In the genomic region with DNA sequence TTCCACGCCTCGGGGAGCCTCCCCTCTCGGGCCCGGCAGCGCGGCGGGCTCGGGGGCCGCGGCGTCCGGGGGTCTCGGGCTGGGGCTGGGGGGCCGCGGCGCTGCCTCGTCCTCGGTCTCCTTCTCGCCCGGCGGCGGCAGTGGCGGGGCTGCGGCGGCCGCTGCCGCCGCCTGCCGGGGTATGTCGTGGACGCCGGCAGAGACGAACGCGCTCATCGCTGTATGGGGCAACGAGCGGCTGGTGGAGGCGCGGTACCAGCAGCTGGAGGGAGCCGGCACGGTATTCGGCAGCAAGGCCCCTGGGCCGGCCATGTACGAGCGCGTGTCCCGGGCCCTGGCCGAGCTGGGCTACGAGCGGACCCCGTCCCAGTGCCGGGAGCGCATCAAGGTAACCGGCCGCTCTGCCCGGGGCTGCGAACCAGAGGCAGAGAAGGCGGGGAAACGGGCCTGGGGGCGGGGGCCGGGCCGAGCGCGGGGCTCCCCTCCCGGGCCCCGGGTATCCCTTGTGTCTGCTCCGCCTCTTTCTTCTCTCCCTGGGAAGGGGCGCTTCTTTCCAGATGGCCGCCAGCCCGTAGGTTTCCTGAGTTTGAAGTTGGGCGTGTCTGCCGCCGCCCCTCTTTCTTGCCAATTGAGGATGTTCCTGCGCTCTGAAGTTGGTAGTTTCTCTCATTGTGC, we compare ENCODE assay signal across 7 mouse cellular contexts. TPM values are rescaled to one million over a fixed set of nuclear protein-coding genes. Genes with fewer than 3 reads are reported as not detected.
DNase-seq lines count a peak whose midpoint lies in the region; ATAC-seq and TF ChIP-seq lines count a peak whose summit lies in the region.

No protein-coding gene starts in this region.

- intact Hi-C loops in gastrocnemius, postnatal 14 days (cut with DNase I; ENCODE audit: low total_unique reads) = no loop called here

- TF ChIP-seq POLR2A in cortical plate, adult 2 months (IDR thresholded peaks at IDR 0.05; ENCODE audit: extremely low read depth, insufficient read depth, low read length) = no peak

- no peaks in the 10 kb centered on the region for H3K9me3 ChIP-seq in limb, embryonic 12.5 days
- no peaks in the 10 kb centered on the region for H3K9me3 ChIP-seq in midbrain, embryonic 12.5 days

- peaks cover 11% of the 10 kb centered on the region; the same call in 1 of the 2 replicates for H3K36me3 ChIP-seq in limb, embryonic 12.5 days
- no peaks in the 10 kb centered on the region for H3K36me3 ChIP-seq in midbrain, embryonic 12.5 days

- TF ChIP-seq CTCF in cortical plate, adult 2 months (IDR thresholded peaks at IDR 0.05; ENCODE audit: extremely low read depth, insufficient read depth, low read length) = no peak

- H3K4me3 ChIP-seq in cortical plate, adult 2 months (ENCODE audit: insufficient read depth, low read length) = peak overlapping the region; percentile 63
- H3K4me3 ChIP-seq in limb, embryonic 12.5 days (replicated peaks) = peak overlapping the region; percentile 98
- peak overlapping the region; percentile 99 for H3K4me3 ChIP-seq in midbrain, embryonic 12.5 days

- peak overlapping the region; percentile 78 for H3K4me2 ChIP-seq in limb, embryonic 12.5 days
- peak overlapping the region; percentile 84 for H3K4me2 ChIP-seq in midbrain, embryonic 12.5 days (replicated peaks)

- H3K27ac ChIP-seq in cortical plate, adult 2 months (ENCODE audit: insufficient read depth, low read length) = peak overlapping the region; percentile 98; the same call in 1 of the 2 replicates
- H3K27ac ChIP-seq in limb, embryonic 12.5 days = peak overlapping the region; percentile 99
- peak overlapping the region; percentile 98 for H3K27ac ChIP-seq in midbrain, embryonic 12.5 days (replicated peaks)

- under 1% methylated on average over 68 of the region's 75 CpGs for WGBS in limb, embryonic 12.5 days
- under 1% methylated on average over 69 of the region's 75 CpGs for WGBS in midbrain, embryonic 12.5 days

- H3K27me3 ChIP-seq in limb, embryonic 12.5 days = no peaks in the 10 kb centered on the region
- no peaks in the 10 kb centered on the region for H3K27me3 ChIP-seq in midbrain, embryonic 12.5 days

- peak; percentile 43 to 59 for DNase-seq in adrenal gland, adult 18-20 months (ENCODE audit: low spot score in 2 of 2)
- DNase-seq in gastrocnemius, postnatal 14 days = peak; percentile 36
- peak; percentile 70 for DNase-seq in induced T-regulatory cell, adult 2 months (ENCODE audit: low read depth)
- peak; percentile 25 to 43 for DNase-seq in spleen, adult 18-20 months

- ATAC-seq in limb, embryonic 12.5 days (ENCODE audit: insufficient number of reproducible peaks, insufficient read depth, low FRiP score, low TSS enrichment, low read depth) = peak; percentile 66
- peak; percentile 83 for ATAC-seq in midbrain, embryonic 12.5 days (ENCODE audit: low FRiP score, low read depth)

- peak overlapping the region; percentile 93 for H3K9ac ChIP-seq in limb, embryonic 12.5 days (replicated peaks)
- peak overlapping the region; percentile 97 for H3K9ac ChIP-seq in midbrain, embryonic 12.5 days (replicated peaks)

- peaks cover 2% of the 10 kb centered on the region; the same call in 1 of the 2 replicates for H3K4me1 ChIP-seq in cortical plate, adult 2 months (ENCODE audit: control insufficient read depth, insufficient read depth, low read length)
- peaks cover 14% of the 10 kb centered on the region for H3K4me1 ChIP-seq in limb, embryonic 12.5 days (replicated peaks)
- peaks cover 27% of the 10 kb centered on the region for H3K4me1 ChIP-seq in midbrain, embryonic 12.5 days

RNA-seq across cellular contexts. Expression of a gene that starts 0.5 kb away (rescaled TPM):
- 10 to 100 TPM; 21.1 to 24.0 TPM for total RNA-seq in adrenal gland, adult 18-20 months (2021)
- 35.4 and 36.7 TPM in 2 replicates for polyA plus RNA-seq in cortical plate, adult 2 months (2012; rRNA removed)
- total RNA-seq in gastrocnemius, postnatal 14 days (2021) = 1 to 10 TPM; 4.1 to 6.4 TPM
- polyA plus RNA-seq in limb, embryonic 12.5 days (2016; fragmentation: Nextera tagmentation; extraction: Ambion mirVana) = 40.4 and 45.0 TPM in 2 replicates
- 45.7 and 53.3 TPM in 2 replicates for polyA plus RNA-seq in midbrain, embryonic 12.5 days (2016; fragmentation: Nextera tagmentation; extraction: Ambion mirVana)

RNA-seq across cellular contexts. Expression of a gene that starts 38.3 kb away (rescaled TPM):
- 10 to 100 TPM; 34.6 to 38.3 TPM for total RNA-seq in adrenal gland, adult 18-20 months (2021)
- 35.1 and 36.6 TPM in 2 replicates for polyA plus RNA-seq in cortical plate, adult 2 months (2012; rRNA removed)
- 10 to 100 TPM; 43.4 to 58.2 TPM for total RNA-seq in gastrocnemius, postnatal 14 days (2021)
- polyA plus RNA-seq in limb, embryonic 12.5 days (2016; fragmentation: Nextera tagmentation; extraction: Ambion mirVana) = 26.8 and 29.7 TPM in 2 replicates
- 29.3 and 30.2 TPM in 2 replicates for polyA plus RNA-seq in midbrain, embryonic 12.5 days (2016; fragmentation: Nextera tagmentation; extraction: Ambion mirVana)

RNA-seq across cellular contexts. Expression of a gene that starts 49.5 kb away (rescaled TPM):
- 1 to 10 TPM; 2.1 to 2.8 TPM for total RNA-seq in adrenal gland, adult 18-20 months (2021)
- polyA plus RNA-seq in cortical plate, adult 2 months (2012; rRNA removed) = 6.6 and 7.6 TPM in 2 replicates
- total RNA-seq in gastrocnemius, postnatal 14 days (2021) = 1 to 10 TPM in 1 of 2 experiments, under 1 TPM in 1; 0.96 to 4.6 TPM
- polyA plus RNA-seq in limb, embryonic 12.5 days (2016; fragmentation: Nextera tagmentation; extraction: Ambion mirVana) = 0.95 and 1.6 TPM in 2 replicates
- 0.56 TPM in 1 of 2 replicates, not detected in the other for polyA plus RNA-seq in midbrain, embryonic 12.5 days (2016; fragmentation: Nextera tagmentation; extraction: Ambion mirVana)

RNA-seq across cellular contexts. Expression of a gene that starts 56.5 kb away (rescaled TPM):
- 1 to 10 TPM in 1 of 2 experiments, under 1 TPM in 1; 0.64 to 1.7 TPM for total RNA-seq in adrenal gland, adult 18-20 months (2021)
- 66.5 and 71.0 TPM in 2 replicates for polyA plus RNA-seq in cortical plate, adult 2 months (2012; rRNA removed)
- not detected for total RNA-seq in gastrocnemius, postnatal 14 days (2021)
- polyA plus RNA-seq in limb, embryonic 12.5 days (2016; fragmentation: Nextera tagmentation; extraction: Ambion mirVana) = 0.10 TPM in 1 of 2 replicates, not detected in the other
- 52.2 and 65.0 TPM in 2 replicates for polyA plus RNA-seq in midbrain, embryonic 12.5 days (2016; fragmentation: Nextera tagmentation; extraction: Ambion mirVana)

Comparison
In these comparisons a context has a peak if more than half of its experiments do, and no peak if none do; other contexts are left out.
1. Peak in every context shown above with its lines: DNase-seq, ATAC-seq, H3K4me3 ChIP-seq and H3K27ac ChIP-seq.